Mouse (Mus musculus): Measurements from ENCODE around the gene Otud7b.
"Not testable (repeated sequence)": the region's sequence is repeated elsewhere in the genome, so short reads cannot be mapped to it uniquely, and the experiment has no call there.

Gene Otud7b

DNA sequence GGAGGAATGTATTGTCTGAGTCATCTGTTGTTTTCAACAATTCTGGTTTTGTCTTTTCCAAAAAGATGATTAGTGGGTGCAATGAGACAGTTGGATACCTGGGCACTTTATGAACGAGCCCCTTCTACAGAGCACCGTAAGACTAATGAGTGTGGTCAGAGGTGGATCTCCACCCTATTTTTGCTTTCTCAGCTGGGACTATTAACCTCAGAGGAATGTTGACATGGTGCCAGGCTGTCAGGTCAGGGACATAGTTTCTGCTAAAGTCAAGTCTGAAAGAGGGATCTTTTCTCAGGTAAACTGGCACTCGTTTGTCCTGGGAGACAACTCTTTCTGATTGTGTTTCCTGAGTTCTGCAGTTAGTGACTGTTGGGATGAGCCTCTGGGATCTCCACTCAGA is 30.7 kb downstream of the Otud7b start:
- no peak for DNase-seq (ENCODE audit: low spot score in 2 of 2)

DNA sequence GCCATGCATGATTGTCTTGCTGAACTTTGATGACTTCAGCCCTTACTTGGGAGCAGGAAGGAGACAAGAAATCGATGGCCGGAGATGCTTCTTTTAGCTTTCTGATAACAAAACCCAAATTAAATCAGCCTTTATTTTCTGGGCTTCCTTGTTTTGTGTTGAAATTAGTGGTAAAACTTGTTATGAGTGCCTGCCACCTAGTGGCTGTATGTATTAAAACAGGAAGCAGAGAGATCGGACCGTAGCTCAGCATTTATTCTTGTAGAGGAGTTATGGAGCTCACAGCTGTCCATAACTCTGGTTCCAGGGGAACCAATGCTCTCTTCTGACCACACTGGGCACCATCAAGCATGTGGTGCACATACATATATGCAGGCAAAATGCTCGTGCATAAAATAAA is 43.6 kb downstream of the Otud7b start:
- peak in 1 of 2 experiments; percentile 35 for DNase-seq (ENCODE audit: low spot score in 2 of 2)

DNA sequence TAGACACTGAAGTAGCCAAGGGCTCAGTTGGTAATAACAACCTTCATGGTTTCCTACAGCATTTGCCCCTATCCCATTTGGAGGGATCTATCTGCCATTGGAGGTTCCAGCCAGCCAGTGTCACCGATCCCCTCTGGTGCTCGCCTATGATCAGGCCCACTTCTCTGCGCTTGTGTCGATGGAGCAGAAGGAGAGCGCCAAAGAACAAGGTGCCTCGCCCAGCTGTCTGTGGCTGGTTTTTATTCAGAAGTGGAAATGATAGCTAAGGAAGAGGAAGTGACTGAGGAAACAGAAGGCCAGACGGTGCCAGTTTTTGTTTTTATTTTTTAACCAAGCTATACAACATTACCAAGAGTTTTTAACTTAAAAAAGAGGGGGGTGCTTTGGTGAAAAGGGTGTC is 47.5 kb downstream of the Otud7b start:
- DNase-seq (ENCODE audit: low spot score in 2 of 2), result no peak

DNA sequence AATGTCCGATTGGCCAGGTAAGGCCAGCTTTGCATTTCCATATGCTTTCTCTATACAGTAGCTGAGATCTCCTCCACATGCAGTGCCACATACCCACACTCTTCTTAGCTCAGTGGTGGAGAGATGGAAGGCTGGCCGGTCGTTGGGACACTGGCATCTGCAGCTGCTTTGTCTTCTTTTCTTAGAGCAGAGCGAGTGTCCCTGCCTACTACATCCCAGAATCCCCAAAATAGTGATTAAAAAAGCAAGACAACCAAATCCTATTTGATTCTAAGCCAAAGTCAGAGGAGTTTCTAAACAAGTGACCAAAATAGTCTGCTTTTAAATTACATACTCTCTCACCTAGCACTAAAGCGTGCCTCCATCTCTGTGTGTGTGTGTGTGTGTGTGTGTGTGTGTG is 48.3 kb downstream of the Otud7b start:
- DNase-seq (ENCODE audit: low spot score in 2 of 2), result no peak

DNA sequence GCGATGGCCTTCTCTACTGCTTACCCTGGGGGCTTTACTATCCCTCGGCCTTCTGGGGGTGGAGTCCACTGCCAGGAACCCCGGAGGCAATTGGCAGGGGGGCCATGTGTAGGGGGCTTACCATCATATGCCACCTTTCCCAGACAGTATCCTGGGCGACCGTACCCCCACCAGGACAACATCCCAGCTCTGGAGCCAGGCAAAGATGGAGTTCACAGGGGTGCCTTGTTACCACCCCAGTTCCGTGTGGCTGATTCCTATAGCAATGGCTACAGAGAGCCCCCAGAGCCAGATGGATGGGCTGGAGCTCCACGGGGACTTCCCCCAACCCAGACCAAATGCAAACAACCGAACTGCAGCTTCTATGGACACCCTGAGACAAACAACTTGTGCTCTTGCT is 51.2 kb downstream of the Otud7b start:
- DNase-seq (ENCODE audit: low spot score in 2 of 2), result no peak

DNA sequence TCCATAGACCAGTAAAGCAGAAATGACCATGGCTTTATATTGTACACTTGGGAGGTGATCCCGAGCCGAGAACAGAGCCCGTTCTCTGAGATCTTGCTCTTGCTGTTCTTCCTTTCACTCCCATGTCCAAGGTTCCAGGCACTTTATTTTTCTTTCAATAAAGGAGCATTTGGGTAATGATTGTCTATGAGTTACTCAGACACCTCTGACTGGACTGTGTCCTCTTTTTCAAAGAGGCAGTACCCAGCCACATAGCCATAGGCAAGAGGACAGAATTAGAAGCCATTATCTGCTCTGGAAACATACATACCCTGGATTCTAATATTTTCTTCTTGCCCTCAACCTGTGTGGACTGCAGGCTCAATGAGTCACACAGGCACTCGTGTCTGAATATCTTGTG is 55.5 kb downstream of the Otud7b start:
- DNase-seq (ENCODE audit: low spot score in 2 of 2), result no peak

DNA sequence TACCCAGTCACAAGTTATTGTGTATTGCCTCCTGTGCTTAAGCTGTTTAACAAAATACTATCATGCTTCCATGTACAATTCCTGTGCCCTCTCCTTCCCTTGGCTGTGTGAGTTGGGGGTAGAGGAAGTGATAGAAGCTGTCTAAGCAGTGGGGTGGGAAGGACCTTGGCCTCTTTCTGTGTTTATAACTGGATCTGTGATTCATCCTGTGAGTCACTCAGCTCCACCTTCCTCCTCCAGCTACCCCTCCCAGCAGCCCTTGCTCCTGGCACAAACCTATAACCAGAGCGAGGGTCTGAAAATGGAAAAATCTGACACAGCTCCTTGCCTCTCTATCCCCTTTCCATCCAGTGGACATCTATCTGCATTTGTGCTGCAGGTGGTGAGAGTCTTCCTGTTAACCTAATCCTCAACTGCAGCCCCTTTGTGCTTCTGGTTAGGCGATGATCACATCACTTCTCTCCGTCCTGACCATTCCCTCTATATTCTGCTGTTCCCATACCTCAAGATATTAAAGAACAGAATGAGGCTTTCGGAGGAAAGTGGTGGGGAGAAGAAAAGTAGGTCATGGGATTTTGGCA is 56.0 kb downstream of the Otud7b start:
- no peak for DNase-seq (ENCODE audit: low spot score in 2 of 2)

DNA sequence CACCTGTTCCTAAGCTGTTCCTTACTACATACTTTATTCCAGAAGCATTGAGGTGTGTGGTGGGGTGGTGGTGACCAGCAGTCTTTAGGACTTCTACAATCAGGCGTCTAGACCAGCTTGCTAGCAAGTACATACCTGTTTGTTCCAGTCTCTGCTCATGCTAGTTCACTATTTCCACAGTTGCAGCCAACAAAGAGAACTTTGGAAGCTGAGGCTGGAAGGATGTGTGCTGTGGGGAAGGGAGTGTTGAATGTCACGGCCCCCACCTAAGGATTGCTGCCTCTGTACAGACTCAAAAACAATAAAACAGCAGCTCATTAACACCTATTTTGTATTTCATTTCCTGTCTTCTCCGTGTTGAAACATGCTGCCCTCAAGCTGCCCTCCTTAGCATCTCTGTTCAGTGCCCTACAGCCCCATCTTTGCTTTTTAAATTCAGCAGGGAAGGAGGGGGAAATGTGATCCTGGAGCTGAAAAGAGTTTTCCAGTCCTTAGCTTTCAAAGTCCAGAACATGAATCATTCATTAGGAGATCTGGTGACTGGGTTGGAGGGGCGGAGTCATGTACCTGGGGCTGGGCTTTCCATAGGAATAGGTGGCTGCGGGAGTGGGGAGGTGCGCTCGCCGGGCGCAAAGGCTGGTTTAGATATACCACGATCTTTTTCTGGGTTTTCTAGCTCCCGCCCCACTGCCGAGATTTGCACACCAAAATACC is 56.6 kb downstream of the Otud7b start:
- no peak for DNase-seq (ENCODE audit: low spot score in 2 of 2)

DNA sequence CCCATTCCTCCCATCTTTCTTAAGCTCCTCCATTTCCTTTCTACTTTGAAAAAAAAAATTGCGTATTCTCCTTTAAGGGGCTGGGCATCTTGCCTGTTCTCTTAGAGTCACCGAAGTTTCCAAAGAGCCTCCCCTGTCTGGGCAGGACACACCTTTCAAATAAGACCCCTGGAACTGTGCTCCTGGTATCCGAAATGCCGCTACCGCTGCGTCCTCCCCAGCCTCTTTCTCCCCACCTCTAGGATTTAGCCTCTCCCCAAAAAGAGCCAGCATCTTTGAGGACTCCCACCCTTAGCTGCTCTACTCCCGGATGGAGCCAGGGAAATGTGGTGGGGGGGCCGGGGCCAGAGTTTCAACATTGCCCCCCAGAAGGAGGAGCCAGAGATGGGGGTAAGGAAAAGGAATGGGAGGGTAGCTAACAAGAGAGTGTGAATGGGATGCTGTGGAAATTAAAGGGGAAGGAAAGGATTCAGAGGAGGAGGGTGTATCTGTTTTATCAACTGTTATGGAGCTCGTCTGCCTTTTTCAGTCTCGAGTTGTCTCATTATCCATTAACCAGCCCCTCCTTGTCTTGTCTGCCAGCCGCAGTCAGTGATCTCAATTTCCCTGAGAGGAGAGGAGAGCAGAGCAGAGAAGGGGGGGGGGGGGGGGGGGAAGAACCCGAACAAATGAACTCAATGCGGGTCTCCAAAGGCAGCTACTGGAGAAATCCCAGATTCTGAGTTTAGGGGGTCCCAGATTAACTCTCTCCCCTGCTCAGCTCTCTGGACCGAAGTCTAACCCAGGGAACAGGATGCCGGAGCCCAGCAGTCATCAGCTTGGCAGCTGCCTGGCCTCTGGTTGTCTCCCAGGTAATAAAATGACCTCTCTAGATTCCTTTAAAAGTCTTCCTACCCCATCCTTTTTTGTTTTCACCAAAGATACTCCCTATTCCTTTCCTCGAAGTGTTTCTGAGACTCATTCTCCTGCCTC is 57.8 kb downstream of the Otud7b start, which contains the start of gene Mtmr11:
TSS of gene Mtmr11 (plus strand) at position 136 of the 972 bp plus-strand sequence.
- DNase-seq (ENCODE audit: low spot score in 2 of 2), result no peak

DNA sequence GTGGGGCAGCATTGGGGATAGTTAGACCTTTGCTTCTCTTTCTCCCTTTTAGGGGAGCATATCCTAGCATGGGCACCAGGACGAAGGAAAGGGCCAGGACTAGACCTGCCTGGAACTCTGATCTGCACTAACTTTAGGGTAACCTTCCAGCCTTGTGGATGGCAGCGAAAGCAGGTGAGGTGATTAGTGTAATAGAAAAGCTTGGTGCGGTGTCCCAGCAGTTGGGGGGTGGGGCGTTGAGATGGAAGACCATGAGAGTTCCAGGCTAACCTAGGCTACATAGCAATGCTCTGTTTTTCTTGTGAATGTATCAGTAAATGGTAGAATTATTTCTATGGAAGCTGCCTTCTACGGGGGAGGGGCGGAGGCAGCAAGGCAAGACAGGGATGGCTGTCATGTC is 58.7 kb downstream of the Otud7b start:
- no peak for DNase-seq (ENCODE audit: low spot score in 2 of 2)

DNA sequence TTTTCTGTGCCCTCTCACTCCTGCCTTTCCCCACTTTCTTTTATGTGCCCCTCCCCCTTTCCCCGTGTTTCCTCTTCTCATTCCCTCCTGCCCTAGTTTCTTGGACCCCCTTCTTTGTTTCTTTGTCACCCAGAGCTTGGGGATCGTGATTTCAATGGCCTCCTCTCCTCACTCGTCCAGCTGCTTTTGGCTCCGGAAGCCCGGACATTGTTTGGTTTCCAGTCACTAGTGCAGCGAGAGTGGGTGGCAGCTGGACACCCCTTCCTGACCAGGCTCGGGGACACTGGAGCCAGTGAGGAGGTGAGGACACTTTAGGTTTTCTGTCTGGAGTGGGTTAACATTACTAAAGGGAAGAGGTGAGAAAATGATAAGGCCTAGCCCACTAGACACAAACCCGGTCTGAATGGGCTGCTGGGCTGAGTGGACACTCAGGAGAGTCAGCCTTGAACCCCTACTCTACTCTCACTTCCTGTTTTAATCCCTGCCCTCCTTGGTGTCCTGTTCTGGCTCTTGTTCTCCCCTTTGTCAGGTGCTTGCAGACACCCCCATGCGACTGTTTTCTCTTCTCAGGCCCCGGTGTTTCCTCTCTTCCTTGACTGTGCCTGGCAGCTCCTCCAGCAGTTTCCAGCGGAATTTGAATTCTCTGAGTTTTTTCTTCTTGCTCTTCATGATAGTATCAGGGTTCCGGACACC is 64.3 kb downstream of the Otud7b start:
- no peak for DNase-seq (ENCODE audit: low spot score in 2 of 2)

DNA sequence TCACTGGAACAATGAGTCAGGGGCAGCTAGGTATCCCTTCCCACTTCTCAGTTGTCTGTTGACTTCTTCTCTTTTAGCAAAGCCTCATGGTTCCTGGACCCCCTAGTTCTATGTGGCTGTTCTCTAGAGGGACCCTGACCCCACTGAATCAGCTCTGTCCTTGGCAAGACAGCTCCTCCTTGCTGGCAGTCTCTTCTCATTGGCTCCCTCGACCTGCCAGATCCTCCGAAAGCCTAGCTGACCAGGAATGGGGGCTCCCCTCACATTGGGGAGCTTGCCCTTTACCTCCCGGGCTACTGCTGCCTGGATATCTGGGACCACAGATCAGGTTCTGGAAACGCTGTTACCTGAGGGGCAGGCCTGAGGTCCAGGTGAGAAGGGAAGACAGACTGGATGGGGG is 65.9 kb downstream of the Otud7b start:
- no peak for DNase-seq (ENCODE audit: low spot score in 2 of 2)

DNA sequence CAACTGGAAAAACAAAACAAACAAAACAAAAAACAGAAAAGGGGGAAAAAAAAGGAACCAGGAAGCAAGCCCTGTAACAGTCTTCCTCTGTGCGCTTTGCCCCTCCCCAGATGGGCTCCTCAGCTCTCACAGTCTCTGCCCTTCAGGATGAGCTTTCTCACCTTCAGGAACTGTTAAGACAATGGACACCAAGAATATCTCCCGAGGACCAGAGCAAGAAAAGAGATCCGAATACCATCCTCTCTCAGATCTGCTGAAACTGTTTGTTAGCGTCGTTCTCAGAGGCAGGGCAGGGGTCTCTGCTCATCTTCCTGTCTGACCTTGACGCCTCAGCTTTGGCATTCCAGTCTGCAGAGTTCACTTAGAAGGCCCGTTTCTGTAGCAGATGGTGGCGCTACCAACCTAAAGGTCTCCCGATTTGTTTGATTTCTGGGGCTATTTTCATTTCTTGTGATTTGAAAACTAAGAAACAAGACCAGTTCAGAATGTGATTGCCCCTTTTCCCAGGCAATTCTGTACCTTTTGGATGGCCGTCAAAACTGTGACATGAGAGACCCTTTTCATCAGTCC is 66.7 kb downstream of the Otud7b start:
- DNase-seq (ENCODE audit: low spot score in 2 of 2), result no peak

DNA sequence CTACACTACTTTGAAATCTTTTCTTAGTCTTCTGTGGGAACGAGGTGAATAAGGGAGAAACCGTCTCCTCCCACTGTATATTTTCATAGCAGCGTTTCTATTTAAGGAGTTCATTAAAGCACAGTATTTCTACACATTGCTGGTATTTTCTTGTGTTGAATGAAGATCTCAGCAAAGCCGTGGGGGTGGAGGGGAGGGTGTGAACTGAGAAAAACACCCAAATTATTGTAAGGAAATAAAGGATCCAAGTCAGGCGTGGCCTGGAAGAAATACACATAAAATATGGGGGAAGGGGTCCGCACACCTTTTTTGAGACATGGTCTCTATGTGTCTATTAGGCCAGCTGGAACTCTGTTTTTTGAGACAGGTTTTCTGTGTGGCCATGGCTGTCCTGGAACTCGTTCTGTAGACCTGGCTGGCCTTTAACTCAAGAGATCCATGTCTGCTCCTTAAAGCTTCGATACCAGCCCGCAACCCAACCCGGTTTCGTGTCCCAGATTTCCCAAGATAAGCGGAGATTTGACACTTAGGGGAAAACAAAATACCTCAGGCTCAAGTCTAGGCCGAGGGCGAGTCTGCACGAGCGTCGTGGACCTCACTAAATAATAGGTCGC is 67.4 kb downstream of the Otud7b start:
- no peak for DNase-seq (ENCODE audit: low spot score in 2 of 2)

DNA sequence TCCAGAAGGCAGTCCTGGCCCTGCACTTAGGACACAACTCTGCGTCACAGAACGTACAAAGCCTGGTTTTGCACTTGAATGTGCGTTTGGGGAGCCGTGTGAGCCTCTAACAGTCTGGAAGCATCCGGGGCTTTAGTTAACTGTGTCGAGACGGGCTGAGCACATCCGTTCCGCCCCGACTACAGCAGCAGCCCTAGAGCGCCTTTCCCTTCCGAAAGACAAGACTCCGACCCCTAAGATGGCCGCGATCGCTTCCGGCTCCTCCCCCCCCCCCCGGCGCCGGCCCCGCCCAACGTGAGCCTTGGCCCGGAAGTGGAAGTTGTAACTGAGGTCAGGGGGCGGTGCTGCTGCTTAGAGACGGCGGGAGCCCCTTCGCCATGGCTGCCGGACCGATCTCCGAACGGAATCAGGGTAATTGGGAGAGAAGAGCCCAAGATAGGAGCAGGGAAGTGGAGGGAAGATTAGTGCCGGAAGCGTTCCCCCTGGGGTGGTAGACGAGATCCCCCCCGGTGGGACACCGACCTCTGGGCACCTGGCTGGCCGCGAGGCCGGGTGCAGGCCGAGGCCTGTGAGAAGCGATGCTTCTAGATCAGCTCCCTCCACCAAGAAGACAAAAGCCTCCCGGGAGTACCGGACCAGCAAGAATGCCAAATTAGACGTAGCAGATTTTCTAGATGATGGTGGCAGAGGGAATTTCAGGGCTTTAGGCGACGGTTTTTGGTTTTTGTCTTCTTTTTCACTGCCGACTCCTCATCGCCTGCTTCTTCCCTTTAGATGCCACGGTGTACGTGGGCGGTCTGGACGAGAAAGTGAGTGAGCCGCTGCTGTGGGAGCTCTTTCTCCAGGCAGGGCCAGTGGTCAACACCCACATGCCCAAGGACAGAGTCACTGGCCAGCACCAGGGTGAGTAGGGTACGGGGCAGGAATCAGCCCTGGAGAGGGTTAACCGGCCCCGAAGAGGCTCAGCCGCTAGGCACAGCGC is 68.2 kb downstream of the Otud7b start, which contains the start of gene Sf3b4:
TSS of gene Sf3b4 (plus strand) at position 136 of the 982 bp plus-strand sequence.
- peak; percentile 58 to 77 for DNase-seq (ENCODE audit: low spot score in 2 of 2)

DNA sequence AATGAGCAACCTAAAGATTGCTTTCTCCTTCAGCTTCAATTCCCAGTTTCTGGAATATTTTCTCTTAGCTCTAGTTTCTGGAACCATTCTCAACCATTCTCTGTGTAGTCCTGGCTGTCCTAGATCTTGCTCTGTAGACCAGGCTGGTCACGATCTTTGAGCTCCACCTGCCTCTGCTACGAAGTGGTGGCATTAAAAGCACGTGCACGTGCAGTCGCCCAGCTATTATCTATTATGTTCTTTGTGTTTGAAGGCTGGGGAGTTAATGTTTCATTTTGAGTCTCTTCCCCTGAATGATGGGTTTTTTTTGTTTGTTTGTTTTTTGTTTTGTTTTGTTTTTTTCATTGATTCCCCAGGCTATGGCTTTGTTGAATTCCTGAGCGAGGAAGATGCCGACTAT is 68.9 kb downstream of the Otud7b start:
- DNase-seq (ENCODE audit: low spot score in 2 of 2), result no peak

DNA sequence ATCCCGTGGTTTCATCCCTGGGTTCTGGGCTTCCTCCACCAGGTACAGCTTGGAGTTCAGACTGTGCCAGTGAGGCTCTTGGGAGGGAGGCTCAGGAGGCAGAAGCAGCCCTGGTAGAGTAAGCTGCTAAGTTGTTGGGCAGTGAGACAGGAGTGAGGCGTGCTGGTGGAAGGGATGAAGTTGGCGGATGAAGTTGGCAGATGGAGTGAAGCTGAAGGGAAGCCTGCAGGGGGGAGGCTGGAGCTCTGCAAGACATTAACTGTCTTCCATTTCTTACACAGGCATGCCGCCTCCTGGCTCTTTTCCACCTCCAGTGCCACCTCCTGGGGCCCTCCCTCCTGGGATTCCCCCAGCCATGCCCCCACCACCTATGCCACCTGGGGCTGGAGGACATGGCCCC is 69.7 kb downstream of the Otud7b start:
- DNase-seq (ENCODE audit: low spot score in 2 of 2), result not testable (repeated sequence)

DNA sequence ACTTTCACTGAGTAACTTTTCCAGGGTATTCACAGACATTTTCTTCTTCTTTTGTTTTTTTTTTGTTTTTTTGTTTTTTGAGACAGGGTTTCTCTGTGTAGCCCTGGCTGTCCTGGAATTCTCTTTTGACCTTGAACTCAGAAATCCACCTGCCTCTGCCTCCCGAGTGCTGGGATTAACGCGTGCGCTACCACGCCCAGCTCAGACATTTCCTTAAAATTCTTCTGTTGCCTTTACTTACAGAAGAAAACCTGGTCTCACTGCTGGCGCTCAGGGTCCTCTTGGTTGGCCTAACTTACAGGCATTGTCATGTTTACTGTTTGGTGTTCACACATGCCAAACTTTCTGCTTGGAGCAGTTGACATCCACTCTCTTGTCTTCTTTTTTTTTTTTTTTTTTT is 70.9 kb downstream of the Otud7b start:
- no peak for DNase-seq (ENCODE audit: low spot score in 2 of 2)

DNA sequence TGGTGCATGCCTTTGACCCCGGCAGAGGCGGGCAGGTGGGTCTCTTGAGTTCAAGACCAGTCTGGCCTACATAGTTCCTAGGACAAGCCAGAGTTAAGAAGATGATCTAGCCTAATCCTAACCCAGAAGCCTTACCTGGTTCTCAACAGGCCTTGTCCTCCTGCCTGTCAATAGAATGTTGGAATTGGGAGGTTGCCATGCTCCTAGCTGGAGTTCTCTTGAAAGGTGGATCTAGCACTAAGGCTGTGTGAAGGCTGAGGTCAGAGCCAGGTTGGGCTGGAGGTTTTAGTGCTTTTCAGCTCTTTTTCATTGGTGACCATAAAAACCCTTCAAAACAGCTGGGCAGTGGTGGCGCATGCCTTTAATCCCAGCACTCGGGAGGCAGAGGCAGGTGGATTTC is 74.1 kb downstream of the Otud7b start:
- DNase-seq (ENCODE audit: low spot score in 2 of 2), result no peak

DNA sequence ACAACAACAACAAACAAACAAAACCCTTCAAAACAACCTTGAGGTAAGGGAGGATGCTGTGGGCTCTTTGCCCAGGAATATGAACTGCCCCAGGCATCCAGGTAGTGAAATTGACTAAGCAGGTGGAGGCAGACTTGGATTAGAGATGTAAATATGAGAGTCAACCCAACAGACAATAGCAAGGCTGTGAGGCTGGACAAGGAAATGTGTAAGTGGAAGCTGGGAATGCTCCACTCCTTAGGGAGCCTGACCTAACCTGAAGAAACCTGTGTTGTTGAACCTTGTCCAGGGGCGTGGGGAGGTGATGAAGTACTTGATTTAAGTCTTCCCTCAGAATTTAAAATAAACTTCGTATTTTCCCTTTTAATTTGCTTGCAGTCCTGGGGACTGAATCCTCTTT is 74.6 kb downstream of the Otud7b start:
- no peak for DNase-seq (ENCODE audit: low spot score in 2 of 2)
